ENCODE assay signal across 13 mouse cellular contexts in genomic region chr11:75807486-75807885, GRCm38 (mm10). TPM values are rescaled to one million over a fixed set of nuclear protein-coding genes. Genes with fewer than 3 reads are reported as not detected.
DNase-seq lines count a peak whose midpoint lies in the region; ATAC-seq and TF ChIP-seq lines count a peak whose summit lies in the region.
"Had no signal": no experiment of that assay in that cellular context is flagged by ENCODE, and none has a peak within 500 bp of the region (broad histone marks: within the 10 kb centered on the region; RNA-seq: fewer than 3 reads in every experiment).

No protein-coding gene starts in this region.

- no peak for DNase-seq in intestine, embryonic 14.5 days (ENCODE audit: low spot score)
- peak; percentile 27 for DNase-seq in midbrain, postnatal 0 days (ENCODE audit: low spot score)
- DNase-seq in midbrain, embryonic 14.5 days: no peak
- DNase-seq in adrenal gland, postnatal 25 days: peak; percentile 24
- no peak for DNase-seq in thymus, adult 2 months
- DNase-seq: gastrocnemius, postnatal 36 days; right cerebral cortex, postnatal 25 days had no signal

- 0 out of 2 replicates have a peak, but pooled peaks have one; percentile 14 for ATAC-seq in intestine, embryonic 14.5 days (replicated peaks; ENCODE audit: low FRiP score, low TSS enrichment, low read depth)
- no peak for ATAC-seq in intestine, embryonic 15.5 days
- no peak for ATAC-seq in midbrain, postnatal 0 days (ENCODE audit: low FRiP score)
- ATAC-seq in midbrain, embryonic 14.5 days (ENCODE audit: low FRiP score, low TSS enrichment): no peak
- peak; percentile 40; the same call in 1 of the 2 replicates for ATAC-seq in stomach, embryonic 14.5 days (ENCODE audit: insufficient number of reproducible peaks, insufficient read depth, low FRiP score, low read depth)
- ATAC-seq: CD4-positive, CD25-positive, alpha-beta regulatory T cell, adult 4 months had no signal

- H3K9ac ChIP-seq in intestine, embryonic 14.5 days (ENCODE audit: low read length): no peak overlapping the region
- H3K9ac ChIP-seq in intestine, embryonic 15.5 days: no peak overlapping the region
- no peak overlapping the region for H3K9ac ChIP-seq in midbrain, postnatal 0 days (replicated peaks; ENCODE audit: low read length, poor library complexity, severe bottlenecking)
- no peak overlapping the region for H3K9ac ChIP-seq in midbrain, embryonic 14.5 days (replicated peaks; ENCODE audit: low read length)
- no peak overlapping the region for H3K9ac ChIP-seq in stomach, embryonic 14.5 days (replicated peaks; ENCODE audit: low read depth, low read length)
- H3K9ac ChIP-seq: liver, embryonic 15.5 days had no signal

- no peaks in the 10 kb centered on the region for H3K9me3 ChIP-seq in intestine, embryonic 14.5 days (ENCODE audit: control insufficient read depth, low read length)
- no peaks in the 10 kb centered on the region for H3K9me3 ChIP-seq in intestine, embryonic 15.5 days
- H3K9me3 ChIP-seq in midbrain, postnatal 0 days (ENCODE audit: low read length): no peaks in the 10 kb centered on the region
- H3K9me3 ChIP-seq in midbrain, embryonic 14.5 days (ENCODE audit: control insufficient read depth, low read length): no peaks in the 10 kb centered on the region
- no peaks in the 10 kb centered on the region for H3K9me3 ChIP-seq in stomach, embryonic 14.5 days (ENCODE audit: control insufficient read depth, low read depth, low read length)
- H3K9me3 ChIP-seq: liver, embryonic 15.5 days had no signal

- WGBS in intestine, embryonic 14.5 days: 14% methylated on average over 5 of the region's 5 CpGs
- WGBS in intestine, embryonic 15.5 days: 23% methylated on average over 5 of the region's 5 CpGs
- WGBS in midbrain, postnatal 0 days: 35% methylated on average over 5 of the region's 5 CpGs
- WGBS in midbrain, embryonic 14.5 days: 46% methylated on average over 5 of the region's 5 CpGs
- whole genome bisulfite sequencing in stomach, embryonic 14.5 days: 17% methylated on average over 5 of the region's 5 CpGs
- 87% methylated on average over 5 of the region's 5 CpGs for WGBS in thymus, adult 2 months

- H3K4me2 ChIP-seq in intestine, embryonic 14.5 days (ENCODE audit: low read length): no peak overlapping the region
- no peak overlapping the region for H3K4me2 ChIP-seq in intestine, embryonic 15.5 days (replicated peaks)
- H3K4me2 ChIP-seq in midbrain, postnatal 0 days (ENCODE audit: low read depth, low read length, poor library complexity, severe bottlenecking): no peak overlapping the region
- no peak overlapping the region for H3K4me2 ChIP-seq in midbrain, embryonic 14.5 days (ENCODE audit: low read length)
- H3K4me2 ChIP-seq in stomach, embryonic 14.5 days (replicated peaks; ENCODE audit: low read depth, low read length): no peak overlapping the region
- H3K4me2 ChIP-seq: liver, embryonic 15.5 days; midbrain, embryonic 11.5 days had no signal

- H3K4me1 ChIP-seq in intestine, embryonic 14.5 days (replicated peaks; ENCODE audit: control insufficient read depth, insufficient read depth, low read length): peaks cover 9% of the 10 kb centered on the region; the same call in 1 of the 2 replicates
- H3K4me1 ChIP-seq in intestine, embryonic 15.5 days (replicated peaks): peaks cover 19% of the 10 kb centered on the region
- H3K4me1 ChIP-seq in midbrain, postnatal 0 days (ENCODE audit: insufficient read depth, low read length): no peaks in the 10 kb centered on the region
- H3K4me1 ChIP-seq in midbrain, embryonic 14.5 days (ENCODE audit: control insufficient read depth, insufficient read depth, low read length): 0 out of 2 replicates have a peak, but pooled peaks cover 3% of the 10 kb centered on the region
- peaks cover 15% of the 10 kb centered on the region for H3K4me1 ChIP-seq in stomach, embryonic 14.5 days (ENCODE audit: control insufficient read depth, insufficient read depth, low read length)
- H3K4me1 ChIP-seq in thymus, adult 2 months (replicated peaks; ENCODE audit: control insufficient read depth, insufficient read depth, low read length): no peaks in the 10 kb centered on the region
- H3K4me1 ChIP-seq: liver, embryonic 15.5 days had no signal

- TF ChIP-seq CTCF in midbrain, postnatal 0 days (IDR thresholded peaks at IDR 0.05): peak; percentile 45
- no peak for TF ChIP-seq CTCF in thymus, adult 2 months (IDR thresholded peaks at IDR 0.05; ENCODE audit: borderline replicate concordance, control insufficient read depth, extremely low read depth, insufficient read depth, low read length, poor library complexity)

- H3K27me3 ChIP-seq in intestine, embryonic 14.5 days (replicated peaks; ENCODE audit: control insufficient read depth, insufficient read depth, low read length): no peaks in the 10 kb centered on the region
- H3K27me3 ChIP-seq in intestine, embryonic 15.5 days (replicated peaks): no peaks in the 10 kb centered on the region
- no peaks in the 10 kb centered on the region for H3K27me3 ChIP-seq in midbrain, postnatal 0 days (ENCODE audit: insufficient read depth, low read length)
- no peaks in the 10 kb centered on the region for H3K27me3 ChIP-seq in midbrain, embryonic 14.5 days (ENCODE audit: control insufficient read depth, insufficient read depth, low read length)
- no peaks in the 10 kb centered on the region for H3K27me3 ChIP-seq in stomach, embryonic 14.5 days (ENCODE audit: control insufficient read depth, insufficient read depth, low read length)
- H3K27me3 ChIP-seq in thymus, adult 2 months (ENCODE audit: control insufficient read depth, insufficient read depth, low read length): no peaks in the 10 kb centered on the region
- H3K27me3 ChIP-seq: liver, embryonic 15.5 days had no signal

- no peak overlapping the region for H3K27ac ChIP-seq in intestine, embryonic 14.5 days (ENCODE audit: low read depth)
- H3K27ac ChIP-seq in intestine, embryonic 15.5 days: no peak overlapping the region
- H3K27ac ChIP-seq in midbrain, postnatal 0 days (ENCODE audit: low read depth, low read length): no peak overlapping the region
- H3K27ac ChIP-seq in midbrain, embryonic 14.5 days (replicated peaks; ENCODE audit: low read depth, low read length): no peak overlapping the region
- H3K27ac ChIP-seq in stomach, embryonic 14.5 days (ENCODE audit: low read length): no peak overlapping the region
- H3K27ac ChIP-seq in thymus, adult 2 months (ENCODE audit: control insufficient read depth, insufficient read depth, low read length): no peak overlapping the region
- H3K27ac ChIP-seq: liver, embryonic 15.5 days had no signal

- TF ChIP-seq POLR2A in thymus, adult 2 months (IDR thresholded peaks at IDR 0.05; ENCODE audit: control insufficient read depth, extremely low read depth, insufficient read depth, low read length, poor library complexity): no peak

- H3K4me3 ChIP-seq in intestine, embryonic 14.5 days (ENCODE audit: low read depth, low read length): no peak overlapping the region
- no peak overlapping the region for H3K4me3 ChIP-seq in intestine, embryonic 15.5 days (replicated peaks)
- H3K4me3 ChIP-seq in midbrain, postnatal 0 days (ENCODE audit: low read depth, low read length): no peak overlapping the region
- no peak overlapping the region for H3K4me3 ChIP-seq in midbrain, embryonic 14.5 days (replicated peaks; ENCODE audit: low read depth, low read length)
- no peak overlapping the region for H3K4me3 ChIP-seq in stomach, embryonic 14.5 days (ENCODE audit: low read depth, low read length)
- no peak overlapping the region for H3K4me3 ChIP-seq in thymus, adult 2 months (ENCODE audit: control insufficient read depth, insufficient read depth, low read length)
- H3K4me3 ChIP-seq: erythroblast, embryonic 14.5 days; liver, embryonic 15.5 days had no signal

- no peaks in the 10 kb centered on the region for H3K36me3 ChIP-seq in intestine, embryonic 14.5 days (ENCODE audit: control insufficient read depth, insufficient read depth, low read length)
- H3K36me3 ChIP-seq in intestine, embryonic 15.5 days: no peaks in the 10 kb centered on the region
- H3K36me3 ChIP-seq in midbrain, postnatal 0 days (ENCODE audit: insufficient read depth, low read length): no peaks in the 10 kb centered on the region
- H3K36me3 ChIP-seq in midbrain, embryonic 14.5 days (ENCODE audit: control insufficient read depth, insufficient read depth, low read length): no peaks in the 10 kb centered on the region
- no peaks in the 10 kb centered on the region for H3K36me3 ChIP-seq in stomach, embryonic 14.5 days (ENCODE audit: control insufficient read depth, insufficient read depth, low read length)
- H3K36me3 ChIP-seq in thymus, adult 2 months (ENCODE audit: control insufficient read depth, insufficient read depth, low read length): no peaks in the 10 kb centered on the region
- H3K36me3 ChIP-seq: liver, embryonic 15.5 days had no signal

RNA-seq across cellular contexts. Expression of gene Doc2b, which starts 11.6 kb away (rescaled TPM):
- polyA plus RNA-seq in intestine, embryonic 14.5 days (2014; fragmentation: Nextera tagmentation; extraction: Ambion mirVana): 2.2 and 2.6 TPM in 2 replicates
- 1.1 and 1.4 TPM in 2 replicates for polyA plus RNA-seq in intestine, embryonic 15.5 days (2015; fragmentation: Nextera tagmentation; extraction: Ambion mirVana)
- total RNA-seq in midbrain, postnatal 0 days (2014; rRNA removed): 23.0 and 27.7 TPM in 2 replicates
- polyA plus RNA-seq in midbrain, postnatal 0 days (2015; fragmentation: Nextera tagmentation; extraction: Ambion mirVana): 6.9 and 8.0 TPM in 2 replicates
- polyA plus RNA-seq in midbrain, embryonic 14.5 days (2014; fragmentation: Nextera tagmentation; extraction: Ambion mirVana): 3.5 and 5.3 TPM in 2 replicates
- total RNA-seq in adrenal gland, postnatal 25 days (2021): 16.0 and 23.3 TPM in 2 replicates
- polyA plus RNA-seq in stomach, embryonic 14.5 days (2014; fragmentation: Nextera tagmentation; extraction: Ambion mirVana): 2.5 and 2.6 TPM in 2 replicates
- polyA plus RNA-seq in thymus, adult 2 months (2012; rRNA removed): 0.24 and 0.31 TPM in 2 replicates
- polyA plus RNA-seq: CD4-positive, CD25-positive, alpha-beta regulatory T cell, adult 4 months; erythroblast, embryonic 14.5 days had no signal

Comparison
In these comparisons a context has a peak if more than half of its experiments do, and no peak if none do; other contexts are left out.
1. ATAC-seq: peak in intestine, embryonic 14.5 days (single experiment) and stomach, embryonic 14.5 days (single experiment); none in intestine, embryonic 15.5 days (single experiment), midbrain, postnatal 0 days (single experiment) and midbrain, embryonic 14.5 days (single experiment).
2. DNase-seq: peak in midbrain, postnatal 0 days (single experiment) and adrenal gland, postnatal 25 days (single experiment); none in intestine, embryonic 14.5 days (single experiment), midbrain, embryonic 14.5 days (single experiment) and thymus, adult 2 months (single experiment).